27 mouse cellular contexts compared by ENCODE assay signal in the genomic region with DNA sequence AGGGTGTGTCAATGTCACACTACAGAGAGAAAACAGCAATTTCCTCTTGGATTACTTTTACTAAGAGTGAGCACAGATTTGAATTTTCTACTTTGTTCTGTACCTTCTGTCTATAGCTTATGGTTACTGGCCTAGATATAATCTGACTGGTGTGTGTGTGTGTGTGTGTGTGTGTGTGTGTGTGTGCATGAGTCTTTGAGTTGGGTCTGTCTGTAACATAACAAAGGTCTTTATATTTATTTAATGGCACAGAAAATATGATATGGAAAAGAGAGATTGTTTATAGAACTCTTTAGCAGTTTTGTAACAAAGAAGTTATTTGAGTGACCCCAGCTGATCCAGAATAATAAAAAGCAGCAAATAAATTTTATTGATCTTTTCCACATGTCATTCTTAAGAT.
"Had no signal": no experiment of that assay in that cellular context is flagged by ENCODE, and none has a peak within 500 bp of the region (broad histone marks: within the 10 kb centered on the region; RNA-seq: fewer than 3 reads in every experiment).

No protein-coding gene starts in this region.

- H3K27ac ChIP-seq: left cerebral cortex, adult 2 months; limb, embryonic 10.5 days; limb, embryonic 12.5 days; limb, embryonic 13.5 days; limb, embryonic 15.5 days; liver, embryonic 12.5 days; liver, embryonic 13.5 days; liver, embryonic 14.5 days; liver, embryonic 15.5 days; macrophage; midbrain, embryonic 10.5 days; midbrain, embryonic 12.5 days; midbrain, embryonic 13.5 days; midbrain, embryonic 15.5 days had no signal

- H3K9me3 ChIP-seq: limb, embryonic 10.5 days; limb, embryonic 12.5 days; limb, embryonic 13.5 days; limb, embryonic 15.5 days; liver, embryonic 12.5 days; liver, embryonic 13.5 days; liver, embryonic 15.5 days; megakaryocyte, embryonic 14.5 days; midbrain, embryonic 10.5 days; midbrain, embryonic 12.5 days; midbrain, embryonic 13.5 days; midbrain, embryonic 15.5 days had no signal

- H3K4me1 ChIP-seq: limb, embryonic 10.5 days; limb, embryonic 12.5 days; limb, embryonic 13.5 days; limb, embryonic 15.5 days; liver, embryonic 12.5 days; liver, embryonic 13.5 days; liver, embryonic 15.5 days; megakaryocyte, embryonic 14.5 days; midbrain, embryonic 10.5 days; midbrain, embryonic 12.5 days; midbrain, embryonic 13.5 days; midbrain, embryonic 15.5 days had no signal

- DNase-seq: layer of hippocampus, postnatal 36 days; left cerebral cortex, postnatal 4 days; liver; liver, embryonic 13.5 days; liver, postnatal 0 days; lung, postnatal 36 days; lung, postnatal 4 days; midbrain, embryonic 14.5 days had no signal

- H3K4me2 ChIP-seq: limb, embryonic 12.5 days; limb, embryonic 13.5 days; limb, embryonic 15.5 days; liver, embryonic 11.5 days; liver, embryonic 12.5 days; liver, embryonic 13.5 days; liver, embryonic 15.5 days; midbrain, embryonic 11.5 days; midbrain, embryonic 12.5 days; midbrain, embryonic 13.5 days; midbrain, embryonic 15.5 days had no signal

- H3K36me3 ChIP-seq: limb, embryonic 10.5 days; limb, embryonic 12.5 days; limb, embryonic 13.5 days; limb, embryonic 15.5 days; liver, embryonic 12.5 days; liver, embryonic 13.5 days; liver, embryonic 15.5 days; midbrain, embryonic 10.5 days; midbrain, embryonic 12.5 days; midbrain, embryonic 13.5 days; midbrain, embryonic 15.5 days had no signal

- H3K27me3 ChIP-seq: limb, embryonic 12.5 days; limb, embryonic 13.5 days; limb, embryonic 15.5 days; liver, embryonic 12.5 days; liver, embryonic 13.5 days; liver, embryonic 15.5 days; megakaryocyte, embryonic 14.5 days; midbrain, embryonic 12.5 days; midbrain, embryonic 13.5 days; midbrain, embryonic 15.5 days had no signal

- ATAC-seq: liver, embryonic 12.5 days; liver, postnatal 0 days; lung, postnatal 0 days; midbrain, embryonic 13.5 days; midbrain, embryonic 15.5 days; midbrain, embryonic 16.5 days had no signal

- H3K4me3 ChIP-seq: left cerebral cortex, adult 2 months; limb, embryonic 10.5 days; limb, embryonic 12.5 days; limb, embryonic 13.5 days; limb, embryonic 15.5 days; liver, embryonic 12.5 days; liver, embryonic 13.5 days; liver, embryonic 15.5 days; megakaryocyte, embryonic 14.5 days; midbrain, embryonic 10.5 days; midbrain, embryonic 12.5 days; midbrain, embryonic 13.5 days; midbrain, embryonic 15.5 days; myocyte had no signal

- H3K9ac ChIP-seq: limb, embryonic 12.5 days; limb, embryonic 13.5 days; limb, embryonic 15.5 days; liver, embryonic 12.5 days; liver, embryonic 13.5 days; liver, embryonic 14.5 days; liver, embryonic 15.5 days; liver, postnatal 0 days; midbrain, embryonic 12.5 days; midbrain, embryonic 13.5 days; midbrain, embryonic 15.5 days had no signal
